Mouse (Mus musculus) forebrain, embryonic 11.5 days (tissue): ENCODE measurements at regions not wholly inside any gene's neighbourhood (a gene's known extent, or its start where the extent isn't known, plus 50 kb on each side); places are given as distances from the start of the nearest gene placed in this dataset.

ENCODE experiments used
- ATAC-seq: fragments of 200-750 bp; cut with Nextera tagmentation; replicated peaks from 2 replicates; pipeline ENCODE4 v1.8.0; 2017; ENCODE audit warnings: moderate TSS enrichment; ENCODE audit not compliant: low FRiP score
- DNase-seq: peaks from one replicate; pipeline ENCODE4 v3.0.0-alpha.2; 2017; ENCODE audit warnings: low spot score
- H3K27ac ChIP-seq: fragments of 300-500 bp; sonication (generic); 2 replicates; pipeline ENCODE4 v1.5.1; 2014; ENCODE audit warnings: low read depth, low read length
- H3K27me3 ChIP-seq: fragments of 300-500 bp; sonication (generic); 2 replicates; pipeline ENCODE4 v1.6.1; 2014; ENCODE audit warnings: mild to moderate bottlenecking, low read length, mixed read lengths; ENCODE audit not compliant: control insufficient read depth, insufficient read depth
- H3K36me3 ChIP-seq: fragments of 300-500 bp; sonication (generic); 2 replicates; pipeline ENCODE4 v1.6.1; 2014; ENCODE audit warnings: mild to moderate bottlenecking, low read length, moderate library complexity, mixed read lengths; ENCODE audit not compliant: control insufficient read depth, insufficient read depth
- H3K4me1 ChIP-seq: fragments of 300-500 bp; sonication (generic); replicated peaks from 2 replicates; pipeline ENCODE4 v1.6.1; 2014; ENCODE audit warnings: low read length, mixed read lengths; ENCODE audit not compliant: control insufficient read depth, insufficient read depth
- H3K4me2 ChIP-seq: fragments of 300-500 bp; sonication (generic); 2 replicates; pipeline ENCODE4 v1.6.1; 2014; ENCODE audit warnings: low read depth, mild to moderate bottlenecking, low read length, moderate library complexity, mixed read lengths; ENCODE audit not compliant: severe bottlenecking
- H3K4me3 ChIP-seq: fragments of 300-500 bp; sonication (generic); 2 replicates; pipeline ENCODE4 v1.5.1; 2014; ENCODE audit warnings: low read depth, low read length
- H3K9ac ChIP-seq: fragments of 300-500 bp; sonication (generic); 2 replicates; pipeline ENCODE4 v1.6.1; 2014; ENCODE audit warnings: low read length
- H3K9me3 ChIP-seq: fragments of 300-500 bp; sonication (generic); 2 replicates; pipeline ENCODE4 v1.6.1; 2016; ENCODE audit warnings: low read length, mixed read lengths; ENCODE audit not compliant: control insufficient read depth
- WGBS: fragments of 180-500 bp; shearing (Covaris S2); extraction: QIAGEN DNeasy Blood & Tissue Kit; methylation state at CpG from one replicate; pipeline ENCODE4 v1.1.7; 2014; 5-methylcytosine and 5-hydroxymethylcytosine counted together

GRCm38 (mm10) chr1:61379771-61380517, 258.7 kb upstream of the Pard3b start:
- Histone ChIP-seq H3K27ac (0 out of 2 replicates have a peak overlapping the region, but pooled peaks have one; percentile 3), H3K4me1 (peaks cover 5% of the 10 kb centered on the region; the same call in 1 of the 2 replicates), H3K4me3 (no peak overlapping the region), H3K27me3 (no peaks in the 10 kb centered on the region), H3K4me2 (no peak overlapping the region), H3K36me3 (no peaks in the 10 kb centered on the region), H3K9ac (no peak overlapping the region), H3K9me3 (no peaks in the 10 kb centered on the region)
- ATAC-seq = peak; percentile 44
- WGBS = 43% methylated on average over 21 of the region's 21 CpGs
- no peak for DNase-seq

GRCm38 (mm10) chr1:61387587-61387986, 251.0 kb upstream of the Pard3b start:
- no peak overlapping the region for H3K9ac ChIP-seq
- no peak overlapping the region for H3K27ac ChIP-seq
- 72% methylated on average over 4 of the region's 4 CpGs for WGBS
- H3K4me3 ChIP-seq = no peak overlapping the region
- no peaks in the 10 kb centered on the region for H3K9me3 ChIP-seq
- H3K4me1 ChIP-seq = no peaks in the 10 kb centered on the region
- no peak for ATAC-seq
- no peak overlapping the region for H3K4me2 ChIP-seq
- H3K27me3 ChIP-seq = no peaks in the 10 kb centered on the region
- DNase-seq = no peak
- no peaks in the 10 kb centered on the region for H3K36me3 ChIP-seq

- ATAC-seq = peak; percentile 30; the same call in 1 of the 2 replicates
- Histone ChIP-seq H3K36me3 (no peaks in the 10 kb centered on the region), H3K4me3 (no peak overlapping the region), H3K27me3 (no peaks in the 10 kb centered on the region), H3K9ac (no peak overlapping the region), H3K9me3 (no peaks in the 10 kb centered on the region), H3K27ac (no peak overlapping the region), H3K4me2 (no peak overlapping the region), H3K4me1 (0 out of 2 replicates have a peak, but pooled peaks cover 3% of the 10 kb centered on the region)
- 38% methylated on average over 6 of the region's 6 CpGs for WGBS
- DNase-seq = no peak
Observed at GRCm38 (mm10) chr1:61397796-61398195, 240.8 kb upstream of the Pard3b start.

- Histone ChIP-seq H3K9me3 (no peaks in the 10 kb centered on the region), H3K4me2 (no peak overlapping the region), H3K4me1 (peaks cover 4% of the 10 kb centered on the region; the same call in 1 of the 2 replicates), H3K4me3 (no peak overlapping the region), H3K36me3 (no peaks in the 10 kb centered on the region), H3K9ac (no peak overlapping the region), H3K27ac (no peak overlapping the region), H3K27me3 (no peaks in the 10 kb centered on the region)
- 58% methylated on average over 8 of the region's 8 CpGs for WGBS
- DNase-seq (no peak), ATAC-seq (no peak)
Observed at GRCm38 (mm10) chr1:61402339-61402738, 236.3 kb upstream of the Pard3b start.

GRCm38 (mm10) chr1:61407201-61407600, 231.4 kb upstream of the Pard3b start:
- no peak overlapping the region for H3K9ac ChIP-seq
- H3K9me3 ChIP-seq = no peaks in the 10 kb centered on the region
- DNase-seq = no peak
- no peak; the same call in 1 of the 2 replicates for ATAC-seq
- peaks cover 6% of the 10 kb centered on the region; the same call in 1 of the 2 replicates for H3K4me1 ChIP-seq
- no peak overlapping the region for H3K4me2 ChIP-seq
- no peak overlapping the region for H3K27ac ChIP-seq
- H3K27me3 ChIP-seq = no peaks in the 10 kb centered on the region
- 22% methylated on average over 9 of the region's 9 CpGs for WGBS
- H3K4me3 ChIP-seq = no peak overlapping the region
- H3K36me3 ChIP-seq = no peaks in the 10 kb centered on the region

GRCm38 (mm10) chr1:61414772-61415171, 223.9 kb upstream of the Pard3b start:
- no peak overlapping the region for H3K4me2 ChIP-seq
- no peak overlapping the region for H3K4me3 ChIP-seq
- ATAC-seq (no peak), DNase-seq (no peak)
- H3K27ac ChIP-seq = no peak overlapping the region
- H3K36me3 ChIP-seq = no peaks in the 10 kb centered on the region
- H3K9ac ChIP-seq = no peak overlapping the region
- WGBS = 56% methylated on average over 2 of the region's 2 CpGs
- H3K9me3 ChIP-seq = no peaks in the 10 kb centered on the region
- H3K4me1 ChIP-seq = no peaks in the 10 kb centered on the region
- H3K27me3 ChIP-seq = no peaks in the 10 kb centered on the region

- H3K4me2 ChIP-seq = no peak overlapping the region
- H3K36me3 ChIP-seq = no peaks in the 10 kb centered on the region
- no peaks in the 10 kb centered on the region for H3K9me3 ChIP-seq
- H3K4me3 ChIP-seq = no peak overlapping the region
- no peak for DNase-seq
- no peak overlapping the region for H3K9ac ChIP-seq
- no peaks in the 10 kb centered on the region for H3K27me3 ChIP-seq
- no peak overlapping the region for H3K27ac ChIP-seq
- WGBS = 85% methylated on average over 20 of the region's 20 CpGs
- no peak for ATAC-seq
- H3K4me1 ChIP-seq = no peaks in the 10 kb centered on the region
Observed at GRCm38 (mm10) chr1:61415426-61416195, 223.0 kb upstream of the Pard3b start.

GRCm38 (mm10) chr1:61418396-61418795, 220.2 kb upstream of the Pard3b start:
- H3K9ac ChIP-seq = no peak overlapping the region

More at GRCm38 (mm10) chr1:61418396-61418795, 220.2 kb upstream of the Pard3b start:
- Histone ChIP-seq H3K36me3 (no peaks in the 10 kb centered on the region), H3K4me2 (no peak overlapping the region), H3K4me3 (no peak overlapping the region), H3K4me1 (no peaks in the 10 kb centered on the region), H3K9me3 (no peaks in the 10 kb centered on the region), H3K27ac (no peak overlapping the region), H3K27me3 (no peaks in the 10 kb centered on the region)
- ATAC-seq = no peak
- 65% methylated on average over 5 of the region's 5 CpGs for WGBS
- DNase-seq = no peak
